Mouse (Mus musculus): ENCODE measurements around the gene Prox1. TPM values are rescaled to one million over a fixed set of nuclear protein-coding genes. Genes with fewer than 3 reads are reported as not detected.

Prox1 gene
- polyA plus RNA-seq, 1 experiment from 2014 or later = 16.4 TPM

DNA sequence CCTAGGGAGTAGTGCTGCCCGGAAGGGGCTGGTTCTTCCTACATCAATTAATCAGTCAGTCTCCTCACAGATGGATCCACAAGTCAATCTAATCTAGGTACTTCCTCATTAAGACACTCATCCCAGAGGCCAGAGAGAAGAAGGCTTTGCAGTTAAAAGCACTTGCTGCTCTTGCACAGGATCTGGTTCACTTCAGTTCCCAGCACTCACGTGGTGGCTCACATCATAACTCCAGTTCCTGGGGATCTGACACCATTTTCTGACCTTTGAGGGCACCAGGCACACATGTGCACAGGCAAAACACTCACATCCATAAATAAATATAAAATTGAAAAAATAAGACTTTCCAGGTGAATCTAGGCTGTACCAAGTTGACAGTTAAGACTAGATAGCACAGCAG, 27.7 kb upstream of the Prox1 start:
- Histone ChIP-seq H3K4me1 (ENCODE audit: control insufficient read depth, insufficient read depth, low read length) (peaks cover 13% of the 10 kb centered on the region), H3K27me3 (ENCODE audit: control insufficient read depth, insufficient read depth, low read length) (no peaks in the 10 kb centered on the region), H3K4me3 (ENCODE audit: low read length) (no peak overlapping the region), H3K9ac (ENCODE audit: low read length) (no peak overlapping the region), H3K36me3 (ENCODE audit: control insufficient read depth, insufficient read depth) (no peaks in the 10 kb centered on the region), H3K9me3 (replicated peaks; ENCODE audit: control insufficient read depth, low read length) (peaks cover 5% of the 10 kb centered on the region; the same call in 1 of the 2 replicates), H3K27ac (ENCODE audit: low read length) (no peak overlapping the region), H3K4me2 (ENCODE audit: low read depth, low read length) (no peak overlapping the region)
- 88% methylated on average over 2 of the region's 2 CpGs for WGBS
- ATAC-seq (replicated peaks; ENCODE audit: extremely low read depth, insufficient read depth, low FRiP score) = no peak

GRCm38 (mm10) chr1:190192011-190192410, 21.5 kb upstream of the Prox1 start:
- Histone ChIP-seq H3K9ac (ENCODE audit: low read length) (no peak overlapping the region), H3K36me3 (ENCODE audit: control insufficient read depth, insufficient read depth) (no peaks in the 10 kb centered on the region), H3K27me3 (ENCODE audit: control insufficient read depth, insufficient read depth, low read length) (no peaks in the 10 kb centered on the region; the same call in 1 of the 2 replicates), H3K4me1 (ENCODE audit: control insufficient read depth, insufficient read depth, low read length) (peaks cover 22% of the 10 kb centered on the region), H3K4me2 (ENCODE audit: low read depth, low read length) (no peak overlapping the region), H3K4me3 (ENCODE audit: low read length) (no peak overlapping the region), H3K9me3 (replicated peaks; ENCODE audit: control insufficient read depth, low read length) (peaks cover 5% of the 10 kb centered on the region; the same call in 1 of the 2 replicates), H3K27ac (ENCODE audit: low read length) (no peak overlapping the region)
- WGBS = 87% methylated on average over 13 of the region's 13 CpGs
- ATAC-seq (replicated peaks; ENCODE audit: extremely low read depth, insufficient read depth, low FRiP score) = no peak

DNA sequence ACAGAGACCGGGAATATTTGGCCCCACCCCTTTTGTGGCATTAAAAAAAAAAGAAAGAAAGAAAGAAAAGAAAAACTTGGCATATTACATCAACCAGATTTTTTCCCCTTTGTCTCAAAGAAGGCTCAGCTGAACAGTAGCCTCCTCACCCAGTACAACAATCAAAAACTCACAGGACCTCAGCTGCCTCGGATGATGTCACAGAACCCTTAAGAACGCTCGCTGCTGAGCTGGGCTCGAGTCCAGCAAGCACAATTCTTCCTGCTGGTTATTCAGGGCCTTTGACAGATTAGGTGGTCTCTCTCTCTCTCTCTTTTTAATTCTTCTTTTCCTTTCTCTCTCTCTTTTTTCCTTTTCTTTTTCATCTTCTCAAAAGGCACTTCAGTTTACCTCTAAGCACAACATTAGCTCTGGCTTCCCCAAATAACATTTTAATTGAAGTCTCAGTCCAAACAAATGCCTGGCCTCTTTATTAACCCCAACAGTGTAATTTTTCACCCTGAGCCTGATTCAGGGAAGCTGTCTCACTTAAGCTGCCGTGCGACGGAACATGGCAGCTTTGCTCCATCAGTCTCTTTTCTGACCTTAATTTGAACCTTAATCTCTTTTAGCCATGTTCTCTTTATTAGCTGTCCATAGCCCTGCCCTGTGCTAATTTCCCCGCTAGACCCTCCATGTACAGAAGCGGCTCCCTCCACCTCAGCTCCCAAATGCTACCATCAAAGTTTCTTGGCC, 19.9 kb upstream of the Prox1 start:
- no peaks in the 10 kb centered on the region for H3K9me3 ChIP-seq (replicated peaks; ENCODE audit: control insufficient read depth, low read length)
- WGBS = 32% methylated on average over 10 of the region's 10 CpGs
- H3K4me1 ChIP-seq (ENCODE audit: control insufficient read depth, insufficient read depth, low read length) = peaks cover 22% of the 10 kb centered on the region
- peak overlapping the region; percentile 62 for H3K27ac ChIP-seq (ENCODE audit: low read length)
- no peak overlapping the region for H3K4me2 ChIP-seq (ENCODE audit: low read depth, low read length)
- no peak overlapping the region for H3K4me3 ChIP-seq (ENCODE audit: low read length)
- no peaks in the 10 kb centered on the region for H3K36me3 ChIP-seq (ENCODE audit: control insufficient read depth, insufficient read depth)
- no peaks in the 10 kb centered on the region; the same call in 1 of the 2 replicates for H3K27me3 ChIP-seq (ENCODE audit: control insufficient read depth, insufficient read depth, low read length)
- peak; percentile 73 for ATAC-seq (replicated peaks; ENCODE audit: extremely low read depth, insufficient read depth, low FRiP score)
- H3K9ac ChIP-seq (ENCODE audit: low read length) = peak overlapping the region; percentile 15; the same call in 1 of the 2 replicates

DNA sequence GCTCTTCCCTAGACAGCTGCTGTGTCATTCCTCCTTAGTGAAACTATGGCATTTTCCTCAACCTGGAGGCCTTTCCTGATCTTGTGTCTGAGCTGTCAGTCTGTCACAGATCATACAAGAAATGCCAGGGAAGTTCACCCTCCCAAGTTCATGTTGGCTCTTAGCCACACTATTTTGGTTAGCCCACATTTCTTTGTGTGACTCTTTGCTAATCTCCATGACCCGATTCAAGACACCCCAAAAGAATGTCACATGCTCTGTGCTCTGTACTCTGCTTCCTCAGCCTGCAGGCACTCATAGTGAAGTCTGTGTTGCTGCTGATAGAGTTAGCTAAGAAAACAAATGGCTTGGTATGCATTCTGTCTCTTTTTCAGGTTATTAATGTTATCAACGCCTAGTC, 18.6 kb upstream of the Prox1 start:
- no peaks in the 10 kb centered on the region for H3K9me3 ChIP-seq (replicated peaks; ENCODE audit: control insufficient read depth, low read length)
- H3K27me3 ChIP-seq (ENCODE audit: control insufficient read depth, insufficient read depth, low read length) = no peaks in the 10 kb centered on the region; the same call in 1 of the 2 replicates
- no peak overlapping the region for H3K9ac ChIP-seq (ENCODE audit: low read length)
- 36% methylated on average over 2 of the region's 2 CpGs for WGBS
- H3K4me3 ChIP-seq (ENCODE audit: low read length) = no peak overlapping the region
- no peaks in the 10 kb centered on the region for H3K36me3 ChIP-seq (ENCODE audit: control insufficient read depth, insufficient read depth)
- H3K4me2 ChIP-seq (ENCODE audit: low read depth, low read length) = peak overlapping the region; percentile 1; the same call in 1 of the 2 replicates
- ATAC-seq (replicated peaks; ENCODE audit: extremely low read depth, insufficient read depth, low FRiP score) = peak; percentile 73; the same call in 1 of the 2 replicates
- peak overlapping the region; percentile 56 for H3K27ac ChIP-seq (ENCODE audit: low read length)
- peaks cover 22% of the 10 kb centered on the region for H3K4me1 ChIP-seq (ENCODE audit: control insufficient read depth, insufficient read depth, low read length)

GRCm38 (mm10) chr1:190186336-190186735, 15.8 kb upstream of the Prox1 start:
- H3K9ac ChIP-seq (ENCODE audit: low read length) = no peak overlapping the region
- no peak overlapping the region for H3K27ac ChIP-seq (ENCODE audit: low read length)
- 84% methylated on average over 4 of the region's 4 CpGs for WGBS
- H3K27me3 ChIP-seq (ENCODE audit: control insufficient read depth, insufficient read depth, low read length) = no peaks in the 10 kb centered on the region; the same call in 1 of the 2 replicates
- H3K4me3 ChIP-seq (ENCODE audit: low read length) = no peak overlapping the region
- H3K36me3 ChIP-seq (ENCODE audit: control insufficient read depth, insufficient read depth) = no peaks in the 10 kb centered on the region
- H3K9me3 ChIP-seq (replicated peaks; ENCODE audit: control insufficient read depth, low read length) = no peaks in the 10 kb centered on the region
- peaks cover 22% of the 10 kb centered on the region for H3K4me1 ChIP-seq (ENCODE audit: control insufficient read depth, insufficient read depth, low read length)
- no peak for ATAC-seq (replicated peaks; ENCODE audit: extremely low read depth, insufficient read depth, low FRiP score)
- no peak overlapping the region for H3K4me2 ChIP-seq (ENCODE audit: low read depth, low read length)

GRCm38 (mm10) chr1:190185284-190185683, 14.8 kb upstream of the Prox1 start:
- H3K4me1 ChIP-seq (ENCODE audit: control insufficient read depth, insufficient read depth, low read length) = peaks cover 16% of the 10 kb centered on the region
- no peaks in the 10 kb centered on the region; the same call in 1 of the 2 replicates for H3K27me3 ChIP-seq (ENCODE audit: control insufficient read depth, insufficient read depth, low read length)
- 70% methylated on average over 10 of the region's 10 CpGs for WGBS
- H3K9me3 ChIP-seq (replicated peaks; ENCODE audit: control insufficient read depth, low read length) = no peaks in the 10 kb centered on the region
- no peaks in the 10 kb centered on the region for H3K36me3 ChIP-seq (ENCODE audit: control insufficient read depth, insufficient read depth)
- H3K4me3 ChIP-seq (ENCODE audit: low read length) = no peak overlapping the region
- H3K9ac ChIP-seq (ENCODE audit: low read length) = no peak overlapping the region
- no peak overlapping the region for H3K27ac ChIP-seq (ENCODE audit: low read length)
- no peak for ATAC-seq (replicated peaks; ENCODE audit: extremely low read depth, insufficient read depth, low FRiP score)
- H3K4me2 ChIP-seq (ENCODE audit: low read depth, low read length) = no peak overlapping the region

DNA sequence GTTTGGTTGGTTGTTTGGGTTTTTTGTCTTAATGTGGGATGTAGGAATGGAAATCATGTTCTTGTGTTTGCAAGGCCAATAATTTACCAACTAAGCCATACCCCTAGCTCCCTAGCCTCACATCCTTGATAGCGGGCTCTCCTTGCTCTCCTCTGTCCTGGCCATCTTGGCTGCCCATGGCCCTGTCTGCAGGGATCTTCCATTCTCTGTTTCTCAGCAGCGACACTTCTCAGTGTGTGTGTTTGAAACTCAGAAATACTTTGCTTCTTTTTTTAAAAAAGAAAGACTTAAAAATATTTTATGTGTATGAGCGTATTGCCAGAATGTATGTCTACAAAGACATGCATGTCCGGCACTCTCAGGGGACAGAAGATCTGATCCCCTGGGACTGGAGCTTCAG, 13.1 kb upstream of the Prox1 start:
- no peak for ATAC-seq (replicated peaks; ENCODE audit: extremely low read depth, insufficient read depth, low FRiP score)
- Histone ChIP-seq H3K9ac (ENCODE audit: low read length) (no peak overlapping the region), H3K4me2 (ENCODE audit: low read depth, low read length) (no peak overlapping the region), H3K4me1 (ENCODE audit: control insufficient read depth, insufficient read depth, low read length) (peaks cover under 1% of the 10 kb centered on the region), H3K9me3 (replicated peaks; ENCODE audit: control insufficient read depth, low read length) (no peaks in the 10 kb centered on the region), H3K27ac (ENCODE audit: low read length) (no peak overlapping the region), H3K27me3 (ENCODE audit: control insufficient read depth, insufficient read depth, low read length) (no peaks in the 10 kb centered on the region; the same call in 1 of the 2 replicates), H3K36me3 (ENCODE audit: control insufficient read depth, insufficient read depth) (no peaks in the 10 kb centered on the region), H3K4me3 (ENCODE audit: low read length) (no peak overlapping the region)
- WGBS = 92% methylated on average over 4 of the region's 4 CpGs

DNA sequence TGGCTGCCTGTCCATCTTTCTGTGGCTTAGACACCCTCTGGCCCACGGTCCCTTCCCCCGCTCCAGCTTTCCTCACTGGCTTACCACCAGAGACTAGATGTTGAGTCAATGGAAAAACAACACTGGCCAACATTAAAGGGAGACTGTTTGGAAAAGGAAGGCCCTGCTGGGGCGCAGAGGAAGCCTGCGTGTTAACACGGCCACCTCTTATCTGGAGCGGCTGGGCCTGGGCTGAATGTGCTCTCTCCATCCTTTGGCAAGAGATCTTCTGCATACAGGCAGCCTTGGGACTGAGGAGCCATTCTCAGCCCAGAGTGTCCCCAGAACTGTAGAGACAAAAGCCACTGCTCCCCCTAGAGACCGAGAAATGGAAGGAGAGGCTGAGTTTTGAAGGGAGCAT, 11.3 kb upstream of the Prox1 start:
- Histone ChIP-seq H3K36me3 (ENCODE audit: control insufficient read depth, insufficient read depth) (no peaks in the 10 kb centered on the region), H3K4me2 (ENCODE audit: low read depth, low read length) (no peak overlapping the region), H3K9ac (ENCODE audit: low read length) (no peak overlapping the region), H3K4me3 (ENCODE audit: low read length) (no peak overlapping the region), H3K4me1 (ENCODE audit: control insufficient read depth, insufficient read depth, low read length) (no peaks in the 10 kb centered on the region), H3K27ac (ENCODE audit: low read length) (no peak overlapping the region), H3K9me3 (replicated peaks; ENCODE audit: control insufficient read depth, low read length) (no peaks in the 10 kb centered on the region), H3K27me3 (ENCODE audit: control insufficient read depth, insufficient read depth, low read length) (no peaks in the 10 kb centered on the region)
- 61% methylated on average over 7 of the region's 7 CpGs for WGBS
- ATAC-seq (replicated peaks; ENCODE audit: extremely low read depth, insufficient read depth, low FRiP score) = peak; percentile 86

DNA sequence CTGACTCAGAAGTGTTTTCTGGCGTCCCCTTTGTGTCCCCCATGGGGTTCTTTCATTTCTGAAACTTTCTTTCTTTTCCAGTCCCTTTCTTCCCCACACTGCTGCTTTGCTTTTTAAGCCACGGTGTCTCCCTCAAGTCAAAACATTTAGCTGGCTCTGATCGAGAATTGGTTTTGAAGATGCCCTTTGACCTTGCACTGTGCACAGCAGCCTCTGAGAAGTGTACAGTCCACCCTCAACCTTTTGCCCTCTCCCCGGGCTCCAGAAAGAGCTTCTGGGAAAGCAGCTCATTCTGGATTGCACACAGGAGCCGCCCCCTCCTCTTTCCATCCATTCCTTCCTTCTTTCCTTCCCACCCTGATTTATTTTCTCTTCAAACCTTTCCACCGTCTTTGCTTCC, 10.3 kb upstream of the Prox1 start:
- Histone ChIP-seq H3K27me3 (ENCODE audit: control insufficient read depth, insufficient read depth, low read length) (peaks cover 4% of the 10 kb centered on the region; the same call in 1 of the 2 replicates), H3K4me2 (ENCODE audit: low read depth, low read length) (no peak overlapping the region), H3K9me3 (replicated peaks; ENCODE audit: control insufficient read depth, low read length) (no peaks in the 10 kb centered on the region), H3K4me1 (ENCODE audit: control insufficient read depth, insufficient read depth, low read length) (no peaks in the 10 kb centered on the region), H3K27ac (ENCODE audit: low read length) (no peak overlapping the region), H3K4me3 (ENCODE audit: low read length) (no peak overlapping the region), H3K9ac (ENCODE audit: low read length) (no peak overlapping the region), H3K36me3 (ENCODE audit: control insufficient read depth, insufficient read depth) (no peaks in the 10 kb centered on the region)
- no peak for ATAC-seq (replicated peaks; ENCODE audit: extremely low read depth, insufficient read depth, low FRiP score)
- 51% methylated on average over 6 of the region's 6 CpGs for WGBS

Data from heart, embryonic 16.5 days (tissue).